In genomic region chr13:99056432-99057292, GRCm38 (mm10) we compare ENCODE assay signal across 10 mouse cellular contexts.
A peak's percentile ranks its signal among the peaks of the same experiment; 100 is the strongest.
DNase-seq lines count a peak whose midpoint lies in the region; ATAC-seq and TF ChIP-seq lines count a peak whose summit lies in the region.
"Had no signal": no experiment of that assay in that cellular context is flagged by ENCODE, and none has a peak within 500 bp of the region (broad histone marks: within the 10 kb centered on the region; RNA-seq: fewer than 3 reads in every experiment).

No protein-coding gene starts in this region.

- H3K36me3 ChIP-seq in stomach, embryonic 14.5 days (ENCODE audit: control insufficient read depth, insufficient read depth, low read length), result no peaks in the 10 kb centered on the region
- no peaks in the 10 kb centered on the region for H3K36me3 ChIP-seq in thymus, adult 2 months (ENCODE audit: control insufficient read depth, insufficient read depth, low read length)

- no peak for TF ChIP-seq CTCF in left cerebral cortex, adult 2 months (IDR thresholded peaks at IDR 0.05)
- no peak for TF ChIP-seq CTCF in thymus, adult 2 months (IDR thresholded peaks at IDR 0.05; ENCODE audit: borderline replicate concordance, control insufficient read depth, extremely low read depth, insufficient read depth, low read length, poor library complexity)

- DNase-seq in left cerebral cortex, adult 2 months (ENCODE audit: extremely low spot score in 1 of 2, low spot score in 2 of 2), result no peak
- DNase-seq in left cerebral cortex, adult 8-10 months (ENCODE audit: low spot score in 2 of 2), result no peak
- peak; percentile 48 to 51 for DNase-seq in heart, postnatal 10 days
- peak; percentile 14 for DNase-seq in lung, postnatal 14 days
- DNase-seq in ovary, postnatal 10 days (ENCODE audit: low spot score), result no peak
- DNase-seq in thymus, adult 2 months, result no peak
- DNase-seq: thymus, postnatal 14 days had no signal

- H3K9ac ChIP-seq in stomach, embryonic 14.5 days (replicated peaks; ENCODE audit: low read depth, low read length), result no peak overlapping the region
- H3K9ac ChIP-seq: forebrain, embryonic 13.5 days had no signal

- 0 out of 2 replicates have a peak, but pooled peaks cover 9% of the 10 kb centered on the region for H3K4me1 ChIP-seq in stomach, embryonic 14.5 days (ENCODE audit: control insufficient read depth, insufficient read depth, low read length)
- no peaks in the 10 kb centered on the region for H3K4me1 ChIP-seq in thymus, adult 2 months (replicated peaks; ENCODE audit: control insufficient read depth, insufficient read depth, low read length)
- H3K4me1 ChIP-seq: forebrain, embryonic 13.5 days had no signal

- no peak for ATAC-seq in stomach, embryonic 14.5 days (ENCODE audit: insufficient number of reproducible peaks, insufficient read depth, low FRiP score, low read depth)
- no peak for ATAC-seq in CD4-positive, CD25-positive, alpha-beta regulatory T cell, adult 4 months
- ATAC-seq: forebrain, embryonic 13.5 days had no signal

- intact Hi-C loops in left cerebral cortex, adult 2 months (cut with DNase I), result loop anchor here (1.0 to 10.0 kb wide), 2 partner anchors 90 to 132 kb away; partner anchors contain the start of gene Tnpo1
- intact Hi-C loops in heart, postnatal 10 days (cut with DNase I), result loop anchor here (5.0 kb wide), 2 partner anchors 36 to 71 kb away; no protein-coding TSS in a partner anchor

- WGBS in stomach, embryonic 14.5 days, result 62% methylated on average over 19 of the region's 19 CpGs
- WGBS in thymus, adult 2 months, result 91% methylated on average over 19 of the region's 19 CpGs

- H3K27ac ChIP-seq in left cerebral cortex, adult 2 months, result peak overlapping the region; percentile 69
- H3K27ac ChIP-seq in stomach, embryonic 14.5 days (ENCODE audit: low read length), result peak overlapping the region; percentile 52; the same call in 1 of the 2 replicates
- H3K27ac ChIP-seq in thymus, adult 2 months (ENCODE audit: control insufficient read depth, insufficient read depth, low read length), result no peak overlapping the region
- H3K27ac ChIP-seq: forebrain, embryonic 13.5 days had no signal

- no peak for TF ChIP-seq POLR2A in thymus, adult 2 months (IDR thresholded peaks at IDR 0.05; ENCODE audit: control insufficient read depth, extremely low read depth, insufficient read depth, low read length, poor library complexity)

- no peak overlapping the region for H3K4me2 ChIP-seq in stomach, embryonic 14.5 days (replicated peaks; ENCODE audit: low read depth, low read length)
- H3K4me2 ChIP-seq: forebrain, embryonic 13.5 days had no signal

- no peaks in the 10 kb centered on the region for H3K27me3 ChIP-seq in stomach, embryonic 14.5 days (ENCODE audit: control insufficient read depth, insufficient read depth, low read length)
- H3K27me3 ChIP-seq in thymus, adult 2 months (ENCODE audit: control insufficient read depth, insufficient read depth, low read length), result no peaks in the 10 kb centered on the region
- H3K27me3 ChIP-seq: forebrain, embryonic 13.5 days had no signal

- no peaks in the 10 kb centered on the region for H3K9me3 ChIP-seq in stomach, embryonic 14.5 days (ENCODE audit: control insufficient read depth, low read depth, low read length)
- H3K9me3 ChIP-seq: forebrain, embryonic 13.5 days had no signal

- H3K4me3 ChIP-seq in left cerebral cortex, adult 2 months, result no peak overlapping the region
- H3K4me3 ChIP-seq in stomach, embryonic 14.5 days (ENCODE audit: low read depth, low read length), result no peak overlapping the region
- no peak overlapping the region for H3K4me3 ChIP-seq in thymus, adult 2 months (ENCODE audit: control insufficient read depth, insufficient read depth, low read length)
- H3K4me3 ChIP-seq: forebrain, embryonic 13.5 days had no signal

Comparison
In these comparisons a context has a peak if more than half of its experiments do, and no peak if none do; other contexts are left out.
1. DNase-seq: peak in heart, postnatal 10 days (2 of 2) and lung, postnatal 14 days (single experiment); none in left cerebral cortex, adult 2 months (0 of 2), left cerebral cortex, adult 8-10 months (0 of 2), ovary, postnatal 10 days (single experiment) and thymus, adult 2 months (single experiment).